Mouse (Mus musculus) neutrophil, adult 65 days (primary cell): ENCODE results near the gene Hectd2. TPM values are rescaled to one million over a fixed set of nuclear protein-coding genes. Genes with fewer than 3 reads are reported as not detected.

ENCODE experiments used
- total RNA-seq: library from RNA; stranded (reverse); gene quantifications from 2 replicates; pipeline ENCODE4 v1.2.4, GENCODE M21; 2023

Hectd2 gene
- 0.32 and 0.39 TPM in 2 replicates for total RNA-seq

GRCm38 (mm10) chr19:36554046-36554784 lies at the start of gene Hectd2:
Hectd2 (plus strand) TSS chr19:36554639.

Other genes with a start within 250 kb of the Hectd2 start
- gene Pcgf5, start 206.3 kb upstream of the Hectd2 start, total RNA-seq, result 33.5 and 38.7 TPM in 2 replicates
- gene Ppp1r3c, start 182.0 kb downstream of the Hectd2 start, total RNA-seq, result not detected in 2 replicates